Mouse (Mus musculus): ENCODE measurements around the gene Cux1.

DNA sequence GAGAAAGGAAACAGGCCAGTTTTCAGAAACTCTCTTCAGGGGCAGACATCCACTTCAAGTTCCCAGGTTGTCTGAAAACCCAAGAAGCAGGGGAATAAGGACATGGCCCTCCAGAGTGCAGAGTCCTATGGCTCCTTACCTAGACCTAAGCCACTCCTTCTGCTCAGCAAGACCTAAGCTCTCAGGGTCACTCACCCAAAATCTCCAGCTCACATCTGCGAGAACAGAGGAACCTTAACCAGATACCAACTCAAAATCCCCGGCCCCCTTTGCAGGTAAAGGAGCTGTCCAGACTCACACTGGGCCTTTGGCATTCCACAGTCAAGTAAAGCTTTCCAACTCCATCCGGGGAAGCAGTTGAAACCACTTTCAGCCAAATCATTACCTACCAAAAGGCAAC, 3.3 kb downstream of the Cux1 start:
- TF ChIP-seq POLR2A (IDR thresholded peaks at IDR 0.05; ENCODE audit: control insufficient read depth, extremely low read depth, insufficient read depth, low read length, poor library complexity) (no peak), CTCF (IDR thresholded peaks at IDR 0.05; ENCODE audit: borderline replicate concordance, control insufficient read depth, extremely low read depth, insufficient read depth, low read length, poor library complexity) (no peak)
